Mouse (Mus musculus) right cerebral cortex, adult 2 months (tissue): ENCODE results near the gene Fzd2.
"Not testable (repeated sequence)": the region's sequence is repeated elsewhere in the genome, so short reads cannot be mapped to it uniquely, and the experiment has no call there.

Experiments
- DNase-seq, 2 experiments: peaks; one replicate each; pipeline ENCODE4 v3.0.0; 2021 to 2022; ENCODE audit warnings: low spot score in 2 of 2

Gene Fzd2

GRCm38 (mm10) chr11:102604010-102604584 is at the start of gene Fzd2:
Fzd2 (plus strand) TSS chr11:102604396.
- DNase-seq, result peak; percentile 50 to 52

DNA sequence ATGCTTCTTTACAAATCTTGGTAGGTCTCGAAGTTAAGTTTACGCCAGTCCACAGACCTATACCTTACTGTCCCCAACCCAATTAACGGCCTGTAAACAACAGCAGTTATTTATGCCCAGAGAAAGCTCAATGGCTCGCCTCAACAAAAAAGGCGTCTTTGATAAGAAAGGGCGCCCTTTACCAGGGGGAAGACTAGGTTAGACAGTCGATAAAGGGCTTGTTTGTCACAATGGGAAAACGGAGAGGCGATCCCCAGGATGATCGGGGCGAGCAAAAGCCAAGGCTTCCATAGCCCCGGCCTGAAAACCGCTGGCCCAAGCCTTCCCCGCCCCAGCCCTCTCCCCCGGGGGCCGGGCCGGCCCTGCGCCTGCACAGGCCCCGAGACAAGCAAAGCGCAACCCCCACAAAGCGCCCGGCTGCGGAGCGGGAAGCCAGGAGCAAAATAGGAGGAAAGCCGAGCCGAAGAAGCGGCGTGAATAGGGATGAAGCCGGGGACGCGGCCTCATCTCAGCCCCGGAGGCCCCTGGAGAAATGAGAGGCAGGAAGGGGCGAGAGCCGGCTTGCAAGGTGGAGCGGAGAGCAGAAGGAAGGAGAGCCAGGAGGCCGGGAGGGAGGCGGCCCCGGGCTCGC is 48.7 kb upstream of the Fzd2 start:
- peak; percentile 26 to 47 for DNase-seq

GRCm38 (mm10) chr11:102556031-102556715 is 48.0 kb upstream of the Fzd2 start, which contains the start of gene Gpatch8:
Gpatch8 (minus strand) TSS chr11:102556392.
- DNase-seq, result peak; percentile 91 to 94

- DNase-seq, result no peak
Observed at GRCm38 (mm10) chr11:102556716-102557074, 47.5 kb upstream of the Fzd2 start.

GRCm38 (mm10) chr11:102557386-102557785 is 46.8 kb upstream of the Fzd2 start:
- DNase-seq, result no peak

GRCm38 (mm10) chr11:102558704-102559103 is 45.5 kb upstream of the Fzd2 start:
- DNase-seq, result no peak

DNA sequence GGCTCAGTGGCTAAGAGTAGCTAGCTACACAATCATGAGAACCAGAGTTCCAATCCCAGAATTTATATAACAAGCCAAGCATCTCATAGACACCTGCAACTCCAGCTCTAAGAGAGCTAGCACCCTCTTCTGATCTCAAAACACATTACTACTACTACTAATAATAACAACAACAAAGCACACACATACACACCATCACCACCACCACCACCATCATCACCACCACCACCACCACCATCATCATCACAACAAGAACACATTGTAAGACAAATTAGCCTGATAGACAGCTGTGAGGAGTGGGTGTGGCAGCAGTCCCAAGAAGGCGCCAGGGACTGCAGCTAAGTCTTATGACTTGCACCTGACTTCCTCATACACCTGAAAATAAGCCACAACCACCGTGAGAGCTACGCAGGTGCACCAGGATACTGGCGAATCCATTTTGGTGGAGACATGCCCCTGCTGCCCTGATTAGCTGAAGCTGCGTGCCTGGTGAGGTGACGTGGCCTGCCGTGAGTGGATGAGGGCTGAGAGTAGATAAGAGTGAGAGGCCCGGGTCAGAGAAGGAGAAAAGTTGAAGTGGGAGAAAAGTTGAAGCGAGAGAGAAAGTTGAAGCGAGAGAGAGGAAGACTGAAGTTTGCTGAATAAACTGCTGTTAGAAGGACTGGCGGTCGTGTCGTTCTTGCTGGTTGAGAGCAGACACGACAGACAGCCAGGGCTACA is 39.1 kb upstream of the Fzd2 start:
- DNase-seq, result not testable (repeated sequence)

DNA sequence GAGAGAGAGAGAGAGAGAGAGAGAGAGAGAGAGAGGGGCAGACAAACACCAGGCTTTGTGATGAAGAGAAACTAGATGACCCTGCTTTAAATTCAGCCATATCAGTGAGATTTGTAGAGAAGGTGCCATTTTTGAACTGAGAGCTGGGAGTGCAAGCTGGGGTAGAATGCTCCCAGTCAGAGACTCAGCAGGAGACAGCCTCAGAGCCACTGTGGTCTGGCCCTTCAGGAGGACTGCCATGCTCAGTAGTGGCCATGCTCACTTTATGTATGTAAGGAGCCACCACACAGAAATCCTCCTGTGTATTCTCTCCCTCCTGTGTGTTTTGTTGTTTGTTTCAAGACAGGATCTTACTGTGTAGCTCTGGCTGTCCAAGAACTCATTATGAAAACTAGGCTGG is 38.5 kb upstream of the Fzd2 start:
- DNase-seq, result no peak

DNA sequence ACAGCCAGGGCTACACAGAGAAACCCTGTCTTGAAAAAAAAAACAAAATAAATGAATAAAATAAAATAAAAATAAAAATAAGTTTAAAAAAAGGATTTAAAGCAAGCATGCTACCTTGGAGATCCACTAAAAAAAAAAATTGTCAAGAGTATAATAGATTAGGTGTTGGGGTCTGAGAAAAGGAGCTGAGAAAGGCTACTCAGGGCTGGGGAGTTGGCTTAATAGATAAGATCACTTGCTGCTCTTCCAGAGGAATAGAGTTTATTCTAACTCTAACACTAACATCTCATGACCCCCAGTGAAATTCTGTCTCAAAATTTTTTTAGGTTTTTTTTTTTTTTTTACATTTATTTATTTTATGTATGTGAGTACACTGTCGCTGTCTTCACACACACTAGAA is 37.9 kb upstream of the Fzd2 start:
- no peak for DNase-seq

DNA sequence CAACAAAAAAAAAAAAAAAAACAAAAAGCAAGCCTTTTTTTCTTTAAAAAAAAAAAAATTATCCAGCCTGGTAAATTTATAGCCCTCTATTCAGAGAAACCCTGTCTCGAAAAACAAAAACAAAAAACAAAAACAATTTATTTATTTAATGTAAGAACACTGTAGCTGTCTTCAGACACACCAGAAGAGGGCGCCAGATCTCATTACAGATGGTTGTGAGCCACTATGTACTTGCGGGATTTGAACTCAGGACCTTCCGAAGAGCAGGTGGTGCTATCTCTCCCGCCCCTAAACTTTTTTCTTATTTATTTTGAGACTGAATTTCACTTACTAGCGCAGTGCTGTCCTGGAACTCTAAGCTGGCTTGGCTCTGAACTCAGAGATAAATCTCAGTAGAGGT is 37.0 kb upstream of the Fzd2 start:
- no peak for DNase-seq

- DNase-seq, result no peak
Observed at GRCm38 (mm10) chr11:102567723-102568122, 36.5 kb upstream of the Fzd2 start.

DNA sequence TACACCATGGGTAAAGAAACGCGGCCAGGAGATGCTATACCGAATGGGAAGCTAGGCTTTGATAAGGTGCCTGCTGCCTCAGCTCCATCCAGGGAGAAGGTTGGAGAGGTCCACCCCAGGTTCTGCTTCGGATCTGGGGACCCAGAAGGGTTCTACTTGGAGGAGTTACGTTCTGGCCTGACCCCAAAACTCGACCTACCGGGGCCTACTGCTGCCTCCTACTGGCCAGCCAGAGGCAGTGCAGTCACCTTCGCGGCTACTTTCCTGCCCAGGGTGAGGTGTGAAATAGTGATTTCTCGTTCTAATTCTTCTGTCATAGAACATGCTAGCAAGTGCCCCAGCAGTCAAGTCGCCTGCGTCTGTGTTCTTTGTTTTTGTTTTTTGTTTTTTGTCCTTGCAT is 36.0 kb upstream of the Fzd2 start:
- DNase-seq, result no peak

DNA sequence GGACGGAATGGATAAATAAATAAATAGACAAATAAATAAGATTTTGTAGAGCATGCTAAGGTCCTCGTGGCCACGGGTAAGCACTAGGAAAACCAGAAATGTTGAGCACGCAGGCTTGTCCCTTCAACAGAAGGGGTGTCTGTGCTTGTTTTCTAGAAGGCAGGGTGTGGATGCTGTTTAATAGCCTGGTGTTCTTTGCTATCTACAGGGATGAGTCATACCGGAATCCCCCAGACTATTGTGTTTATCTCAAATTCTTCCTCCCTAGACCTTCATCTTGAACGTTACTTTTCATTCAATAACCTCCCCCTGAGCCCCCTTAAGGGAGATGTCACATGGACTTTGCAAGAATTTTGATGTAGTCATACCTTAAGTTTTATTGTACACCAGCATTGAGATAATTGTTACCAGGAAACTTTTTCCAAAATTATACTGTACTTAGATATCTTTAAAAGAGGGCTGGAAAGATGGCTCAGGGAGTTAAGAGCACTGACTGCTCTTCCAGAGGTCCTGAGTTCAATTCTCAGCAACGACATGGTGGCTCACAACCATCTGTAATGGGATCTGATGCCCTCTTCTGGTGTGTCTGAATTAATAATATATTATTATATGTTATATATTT is 35.3 kb upstream of the Fzd2 start:
- no peak for DNase-seq

- DNase-seq, result peak; percentile 87 to 89
Observed at GRCm38 (mm10) chr11:102572866-102573663, 31.1 kb upstream of the Fzd2 start.

DNA sequence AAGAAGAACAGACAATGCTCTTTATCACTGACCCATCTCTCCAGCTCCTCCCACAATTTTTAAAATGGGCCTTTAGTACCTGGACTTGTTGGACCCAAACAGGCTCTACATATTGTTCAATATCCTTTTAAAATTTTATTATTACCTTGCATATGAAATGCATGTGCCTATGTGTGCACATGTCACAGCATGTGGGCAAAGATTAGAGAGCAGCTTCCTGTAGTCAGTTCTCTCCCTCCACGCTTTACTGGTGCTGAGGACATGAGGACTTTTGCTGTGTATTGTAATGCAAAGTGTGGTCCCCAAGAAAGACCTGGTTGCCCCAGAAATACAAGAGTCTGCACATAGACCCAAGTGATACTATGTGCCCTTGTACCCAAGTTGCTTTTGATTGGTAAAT is 29.2 kb upstream of the Fzd2 start:
- no peak for DNase-seq

- DNase-seq, result no peak
Observed at GRCm38 (mm10) chr11:102576050-102576754, 28.0 kb upstream of the Fzd2 start.

GRCm38 (mm10) chr11:102578341-102579118 is 25.7 kb upstream of the Fzd2 start:
- peak; percentile 46 to 74 for DNase-seq

- DNase-seq, result peak in 1 of 2 experiments; percentile 31
Observed at GRCm38 (mm10) chr11:102579165-102580033, 24.8 kb upstream of the Fzd2 start, which contains the start of gene Gm11627. Gm11627 (minus strand) TSS chr11:102579461.

DNA sequence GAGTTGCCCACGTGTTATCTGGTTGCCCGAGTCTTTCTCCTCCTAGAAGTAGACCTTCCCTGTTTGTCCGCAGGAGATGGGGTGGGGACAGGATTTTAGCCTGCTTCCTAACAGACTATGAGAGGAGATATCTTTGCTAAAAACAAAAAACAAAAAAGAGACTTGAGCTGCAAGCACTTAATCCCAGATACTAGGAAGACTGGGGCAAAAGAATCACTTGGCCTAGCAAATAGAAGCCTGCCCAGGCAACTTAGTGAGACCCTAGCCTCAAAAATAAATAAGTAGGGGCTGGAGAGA is 24.2 kb upstream of the Fzd2 start:
- no peak for DNase-seq
